Mouse (Mus musculus) T-cell, adult 2 months (primary cell): ENCODE data around the gene Tmem30b.
A peak's percentile ranks its signal among the peaks of the same experiment; 100 is the strongest.

ENCODE experiments used
- DNase-seq: peaks from one replicate; pipeline ENCODE4 v3.0.0; 2022; ENCODE audit warnings: low spot score

The Tmem30b gene

DNA sequence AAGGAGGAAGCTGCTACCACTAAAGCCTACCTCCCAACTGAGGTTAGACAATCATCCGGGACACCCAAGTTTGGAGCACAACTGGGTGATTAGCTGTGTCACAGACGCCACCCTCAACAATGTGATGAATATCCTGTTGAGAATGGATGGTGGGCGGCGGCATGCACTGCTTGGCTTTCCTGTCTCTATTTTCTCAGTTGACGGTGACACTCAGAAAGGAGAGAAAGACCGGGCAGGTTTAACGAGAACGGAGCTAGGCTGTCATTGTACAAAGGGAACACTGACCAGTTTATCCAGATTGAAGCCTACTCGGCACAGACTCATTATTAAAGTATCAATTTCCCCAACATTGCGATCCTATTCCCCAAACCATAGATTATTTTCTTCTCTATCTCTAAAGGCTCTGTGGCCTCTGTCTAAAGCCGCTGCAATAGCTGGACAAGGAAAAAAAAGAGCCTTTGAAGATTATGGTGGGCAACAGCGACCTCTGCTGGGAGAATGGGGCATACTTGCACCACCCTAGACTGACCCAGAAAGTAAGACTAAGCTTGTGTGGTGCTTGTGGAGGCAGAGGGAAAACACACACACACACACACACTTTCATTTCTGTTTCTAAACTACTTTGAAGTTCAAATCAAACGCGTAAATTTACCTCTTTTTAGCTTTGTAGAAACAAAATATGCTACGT lies 29.0 kb downstream of the Tmem30b start:
- peak; percentile 39 for DNase-seq

DNA sequence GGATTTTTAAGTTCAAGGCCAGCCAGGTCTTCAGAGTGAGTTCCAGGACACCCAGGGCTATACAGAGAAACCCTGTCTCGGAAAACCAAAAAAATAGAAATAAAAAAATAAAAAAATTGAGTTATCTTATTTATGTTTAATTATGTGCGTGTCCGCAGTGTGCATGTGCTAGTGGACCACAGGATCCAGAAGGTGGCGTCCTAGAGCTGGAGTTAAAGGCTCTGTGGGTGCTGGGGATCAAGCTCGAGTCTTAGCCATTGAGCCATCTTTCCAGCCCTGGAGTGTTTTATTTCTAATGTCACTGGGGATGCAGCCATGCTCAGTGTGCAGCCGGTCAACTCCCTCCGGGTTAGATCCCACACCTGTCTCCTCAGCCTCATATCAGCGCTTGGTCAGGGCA lies 29.7 kb downstream of the Tmem30b start:
- DNase-seq: no peak

DNA sequence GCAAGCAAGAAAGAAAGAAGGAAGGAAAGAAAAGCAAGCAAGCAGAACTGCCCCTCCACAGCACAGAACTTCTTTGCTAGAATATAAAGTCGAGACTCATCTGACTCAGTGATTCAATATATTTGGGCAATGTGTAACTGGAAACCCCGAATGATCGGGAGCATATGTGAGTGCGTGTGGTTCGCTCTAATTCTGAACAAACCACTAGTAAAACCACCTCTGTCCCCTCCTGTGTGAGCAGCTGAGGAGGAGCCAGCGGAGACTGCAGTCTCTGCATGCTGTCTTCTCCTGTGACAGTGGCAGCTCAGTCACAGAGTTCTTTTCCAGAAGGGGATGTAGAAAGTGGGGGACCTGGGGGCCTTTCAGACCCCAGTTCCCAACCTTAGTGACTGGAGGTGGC lies 31.5 kb downstream of the Tmem30b start:
- DNase-seq: no peak

DNA sequence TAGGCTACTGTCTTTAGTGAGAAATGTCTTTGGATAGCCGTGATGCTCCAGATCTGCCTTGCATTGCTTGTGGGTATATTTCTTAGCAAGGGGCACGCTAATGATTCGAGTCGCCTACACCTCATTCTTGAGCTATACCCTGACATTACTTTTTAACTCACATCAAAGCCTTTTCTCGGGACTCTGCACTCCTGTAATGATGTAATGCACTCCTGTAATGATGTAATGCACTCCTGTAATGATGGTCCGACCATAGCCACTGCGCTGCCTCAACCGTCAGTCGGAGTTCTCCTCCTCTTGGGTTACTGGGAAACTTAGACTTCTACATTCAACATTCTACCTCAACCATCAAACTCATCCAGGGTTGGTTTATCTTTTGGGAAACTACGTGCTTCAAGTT lies 32.2 kb downstream of the Tmem30b start:
- no peak for DNase-seq

DNA sequence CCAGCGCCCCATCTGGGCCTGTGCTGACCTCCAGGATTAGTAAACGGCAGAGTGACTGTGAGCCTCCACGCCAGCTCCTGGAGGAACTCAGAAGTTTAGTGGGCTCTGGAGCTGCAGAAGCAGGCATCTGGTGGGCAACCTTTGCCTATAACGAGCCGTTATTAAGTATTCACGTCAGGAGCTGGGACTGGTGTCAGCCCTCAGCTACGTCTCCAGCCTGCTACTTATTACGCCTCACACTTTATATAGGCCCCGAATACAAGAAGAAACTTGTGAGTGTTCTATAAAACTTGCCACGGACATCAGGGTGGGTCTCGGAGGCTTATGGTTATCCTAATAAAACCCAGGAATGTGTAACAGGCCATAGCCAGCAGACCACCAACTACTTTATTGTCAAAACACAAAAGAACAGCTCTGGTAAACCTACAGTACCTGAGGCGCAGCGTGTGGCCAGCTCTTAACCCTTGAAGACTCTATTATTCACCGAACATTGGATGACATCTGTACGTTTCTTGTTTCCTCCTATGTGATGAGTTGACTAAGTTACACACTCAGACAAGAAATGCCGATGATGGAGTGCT lies 34.6 kb downstream of the Tmem30b start:
- DNase-seq: no peak

DNA sequence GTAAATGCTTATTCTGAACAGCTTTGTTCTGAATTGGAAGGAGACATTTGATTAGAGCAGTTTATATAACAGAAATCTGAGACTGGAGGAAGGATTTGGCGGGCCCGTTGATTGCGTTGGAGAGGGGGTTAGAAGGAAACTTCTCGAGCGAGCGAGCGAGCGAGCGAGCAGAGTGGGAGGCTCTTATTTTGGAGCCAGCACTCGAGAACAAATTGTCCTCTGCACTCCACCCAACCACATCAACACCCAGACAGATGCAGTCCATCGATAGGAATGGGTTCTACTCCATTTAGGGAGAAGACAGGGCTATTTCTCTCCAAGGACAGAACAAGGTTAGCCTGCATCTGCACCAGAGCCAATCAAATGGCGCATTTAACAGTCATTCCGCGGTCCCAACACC lies 39.1 kb downstream of the Tmem30b start:
- DNase-seq: no peak

DNA sequence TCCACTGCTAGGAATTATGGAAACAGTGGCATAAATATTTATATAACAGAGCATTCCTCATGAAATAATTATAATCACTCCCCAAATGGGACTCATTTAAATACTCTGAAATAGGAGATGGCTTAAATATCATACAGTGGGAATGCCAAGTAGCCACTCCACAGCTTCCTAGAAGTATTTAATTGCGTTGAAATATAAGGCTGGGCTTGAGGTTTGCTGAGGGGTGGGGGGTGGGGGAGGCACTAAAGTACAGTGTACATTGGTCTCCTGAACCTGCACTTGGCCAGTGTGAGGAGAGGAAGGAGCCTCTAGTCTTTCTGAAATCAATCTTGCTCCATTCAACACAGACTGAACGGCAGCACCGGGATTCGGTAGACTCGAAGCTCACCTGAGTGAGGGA lies 39.5 kb downstream of the Tmem30b start:
- no peak for DNase-seq

DNA sequence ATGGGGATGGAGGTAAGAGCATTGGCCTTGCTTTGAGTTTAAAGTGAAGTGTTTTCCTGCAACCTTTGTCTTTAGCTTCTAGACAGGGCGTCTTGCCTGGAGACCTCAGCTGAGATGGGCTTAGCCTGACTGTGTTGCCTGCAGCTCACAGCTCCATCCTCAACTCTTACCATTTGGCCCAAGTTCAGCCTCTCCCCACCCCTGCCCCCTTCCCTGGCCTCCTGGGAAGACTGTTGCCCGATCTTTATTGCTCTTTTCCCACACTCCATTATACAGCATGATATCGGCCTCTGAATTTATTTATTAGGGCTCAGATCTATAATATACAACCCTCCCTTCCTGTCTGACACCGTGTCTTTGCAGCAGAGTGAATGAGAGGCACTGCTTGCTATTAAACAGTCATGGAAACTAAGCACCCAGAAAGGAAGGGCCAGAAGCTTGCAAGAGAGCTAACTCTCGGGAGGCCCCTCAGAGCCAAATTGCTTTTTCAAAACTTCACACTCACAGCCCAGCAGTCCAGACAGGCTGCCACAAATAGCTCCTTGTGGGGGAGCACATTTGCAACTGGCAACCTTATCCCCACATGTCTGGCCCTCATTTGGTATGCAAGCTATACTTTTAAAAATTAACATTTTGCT lies 45.4 kb downstream of the Tmem30b start:
- no peak for DNase-seq

DNA sequence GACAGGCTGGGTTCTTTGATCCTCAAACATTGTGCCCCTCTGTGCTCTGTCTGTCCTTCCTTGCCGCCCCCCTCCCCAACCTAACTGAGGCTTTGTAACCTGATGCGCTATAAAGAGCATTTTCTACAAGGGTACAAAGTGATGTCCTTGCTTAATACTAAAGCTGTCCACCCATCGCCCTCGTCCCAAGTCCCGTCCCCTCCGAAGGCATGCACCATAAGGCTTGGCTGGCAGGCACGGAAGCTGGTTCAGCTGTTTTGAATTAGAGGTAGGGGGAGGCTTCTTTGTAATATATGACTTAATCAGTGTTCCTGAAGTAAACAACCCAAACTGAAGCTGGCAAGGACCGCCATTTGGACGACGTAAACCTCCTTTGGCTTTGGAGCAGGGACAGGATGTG lies 51.0 kb downstream of the Tmem30b start:
- no peak for DNase-seq

DNA sequence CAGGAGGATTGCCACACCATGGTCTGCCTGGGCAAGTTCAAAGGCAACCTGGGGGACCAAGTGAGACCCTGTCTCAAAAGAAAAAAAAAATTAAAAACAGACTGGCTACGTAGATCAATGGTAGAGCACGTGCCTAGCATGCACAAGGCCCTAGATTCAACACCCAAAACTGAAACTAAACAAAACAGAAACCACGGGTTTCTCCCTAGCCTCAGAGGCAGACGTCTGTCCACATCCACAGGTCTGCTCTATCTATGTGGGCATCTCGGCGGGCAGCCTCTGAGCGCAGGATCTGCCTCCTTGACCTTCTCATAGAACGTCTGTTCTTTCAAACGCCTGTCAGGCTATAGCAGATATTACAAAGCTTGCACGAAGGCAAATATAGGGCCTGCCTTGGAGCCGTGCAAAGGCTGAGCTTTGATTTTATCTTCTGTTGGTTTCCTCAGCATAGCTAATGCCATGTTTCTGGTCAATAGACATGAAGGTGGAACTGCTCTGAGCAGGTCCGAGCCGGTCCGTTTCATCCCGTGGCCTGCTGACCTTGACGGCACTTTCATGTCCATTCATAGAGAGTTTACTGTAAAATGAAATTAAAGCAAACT lies 52.2 kb downstream of the Tmem30b start:
- peak; percentile 3 for DNase-seq
